Mouse (Mus musculus) midbrain, embryonic 13.5 days (tissue): ENCODE measurements at regions not wholly inside any gene's neighbourhood (a gene's known extent, or its start where the extent isn't known, plus 50 kb on each side); places are given as distances from the start of the nearest gene placed in this dataset.

ENCODE experiments used
- ATAC-seq: fragments of 200-750 bp; cut with Nextera tagmentation; 2 replicates; pipeline ENCODE4 v1.8.0; 2017; ENCODE audit warnings: mild to moderate bottlenecking, moderate TSS enrichment, moderate library complexity
- H3K27ac ChIP-seq: fragments of 300-500 bp; sonication (generic); 2 replicates; pipeline ENCODE4 v1.5.1; 2015; ENCODE audit warnings: inconsistent platforms, mild to moderate bottlenecking, moderate library complexity
- H3K27me3 ChIP-seq: fragments of 300-500 bp; sonication (generic); 2 replicates; pipeline ENCODE4 v1.6.1; 2015; ENCODE audit warnings: mild to moderate bottlenecking, inconsistent platforms
- H3K36me3 ChIP-seq: fragments of 300-500 bp; sonication (generic); 2 replicates; pipeline ENCODE4 v1.6.1; 2015; ENCODE audit warnings: mild to moderate bottlenecking, inconsistent platforms
- H3K4me1 ChIP-seq: fragments of 300-500 bp; sonication (generic); replicated peaks from 2 replicates; pipeline ENCODE4 v1.6.1; 2015; ENCODE audit warnings: inconsistent platforms
- H3K4me2 ChIP-seq: fragments of 300-500 bp; sonication (generic); replicated peaks from 2 replicates; pipeline ENCODE4 v1.6.1; 2015; ENCODE audit warnings: moderate library complexity, mild to moderate bottlenecking, inconsistent platforms
- H3K4me3 ChIP-seq: fragments of 300-500 bp; sonication (generic); replicated peaks from 2 replicates; pipeline ENCODE4 v1.5.1; 2015; ENCODE audit warnings: mild to moderate bottlenecking, inconsistent platforms
- H3K9ac ChIP-seq: fragments of 300-500 bp; sonication (generic); replicated peaks from 2 replicates; pipeline ENCODE4 v1.6.1; 2015; ENCODE audit warnings: mild to moderate bottlenecking, inconsistent platforms
- H3K9me3 ChIP-seq: fragments of 300-500 bp; sonication (generic); 2 replicates; pipeline ENCODE4 v1.6.1; 2016; ENCODE audit warnings: mild to moderate bottlenecking, inconsistent platforms
- WGBS: fragments of 180-500 bp; shearing (Covaris S2); methylation state at CpG from one replicate; pipeline ENCODE4 v1.1.7; 2015; 5-methylcytosine and 5-hydroxymethylcytosine counted together

DNA sequence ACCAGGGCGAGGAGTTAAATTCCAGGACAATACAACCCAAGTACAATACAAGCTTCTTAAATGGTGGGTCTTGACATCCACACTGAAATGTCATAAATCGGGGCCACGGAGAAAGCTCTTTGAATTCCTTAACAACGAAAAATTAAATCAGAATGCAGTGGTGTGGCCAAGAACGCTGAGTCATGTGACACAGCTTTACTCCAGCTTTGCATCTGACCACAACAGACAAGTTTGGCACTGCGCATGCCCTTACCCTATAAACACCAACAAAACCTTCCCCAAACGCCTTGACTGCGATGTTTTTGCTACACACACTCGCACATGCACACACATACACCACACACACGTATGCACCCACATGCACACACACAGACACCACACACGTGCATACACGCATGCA, 584.8 kb upstream of the Gm10131 start:
- no peaks in the 10 kb centered on the region for H3K4me1 ChIP-seq
- H3K27me3 ChIP-seq = no peaks in the 10 kb centered on the region
- no peak for ATAC-seq
- 88% methylated on average over 12 of the region's 12 CpGs for WGBS
- no peak overlapping the region for H3K4me3 ChIP-seq
- H3K4me2 ChIP-seq = no peak overlapping the region
- H3K36me3 ChIP-seq = no peaks in the 10 kb centered on the region
- H3K9ac ChIP-seq = no peak overlapping the region
- H3K9me3 ChIP-seq = no peaks in the 10 kb centered on the region
- no peak overlapping the region for H3K27ac ChIP-seq

DNA sequence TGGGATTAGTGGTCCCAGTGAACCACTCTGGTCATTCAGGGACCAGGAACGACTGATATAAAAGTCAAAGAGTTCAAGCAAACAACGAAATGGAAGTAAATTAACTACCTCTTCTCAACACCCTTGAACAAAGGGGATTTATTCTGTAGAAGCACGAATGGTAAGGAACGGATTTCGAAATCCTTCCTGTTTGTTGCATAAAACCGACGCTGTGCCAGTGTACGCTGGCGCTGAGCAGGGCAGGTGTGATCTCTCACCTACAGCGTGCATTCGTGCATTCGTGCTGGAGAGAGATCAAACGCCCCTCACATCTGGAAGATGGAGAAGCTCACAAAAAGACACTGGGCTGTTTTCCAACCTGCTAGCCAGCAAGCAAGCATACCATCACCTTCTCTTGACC, 581.1 kb upstream of the Gm10131 start:
- peaks cover 5% of the 10 kb centered on the region; the same call in 1 of the 2 replicates for H3K27me3 ChIP-seq
- WGBS = 70% methylated on average over 13 of the region's 13 CpGs

DNA sequence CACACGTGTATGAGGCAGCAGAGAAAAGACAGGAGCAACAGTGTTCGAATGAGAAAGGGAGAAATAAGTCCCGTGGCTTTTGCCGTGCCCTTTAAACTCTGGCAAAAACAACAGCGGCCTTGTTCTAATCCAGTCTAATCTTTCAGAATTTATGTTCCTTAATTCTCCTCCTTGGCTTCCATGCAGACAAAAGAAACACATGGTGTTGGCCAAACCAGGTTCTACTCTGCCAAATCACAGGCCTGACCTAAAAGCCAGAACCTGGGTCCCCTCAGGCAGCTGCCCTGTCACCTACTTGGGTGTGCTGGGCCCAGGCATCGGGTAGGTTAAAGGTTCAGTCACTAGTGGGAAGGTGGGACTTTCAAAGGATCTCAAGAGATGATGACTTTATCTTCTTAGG, 580.2 kb upstream of the Gm10131 start:
- H3K4me2 ChIP-seq = no peak overlapping the region
- H3K36me3 ChIP-seq = no peaks in the 10 kb centered on the region
- peaks cover 5% of the 10 kb centered on the region; the same call in 1 of the 2 replicates for H3K27me3 ChIP-seq
- no peak overlapping the region for H3K4me3 ChIP-seq
- H3K9ac ChIP-seq = no peak overlapping the region
- 84% methylated on average over 6 of the region's 6 CpGs for WGBS
- no peak overlapping the region for H3K27ac ChIP-seq
- H3K4me1 ChIP-seq = peaks cover 18% of the 10 kb centered on the region
- ATAC-seq = no peak
- no peaks in the 10 kb centered on the region for H3K9me3 ChIP-seq

More for the DNA sequence above, 581.1 kb upstream of the Gm10131 start:
- Histone ChIP-seq H3K4me3 (no peak overlapping the region), H3K9me3 (no peaks in the 10 kb centered on the region), H3K36me3 (no peaks in the 10 kb centered on the region), H3K4me2 (no peak overlapping the region), H3K27ac (no peak overlapping the region), H3K4me1 (peaks cover 18% of the 10 kb centered on the region), H3K9ac (no peak overlapping the region)
- no peak for ATAC-seq

DNA sequence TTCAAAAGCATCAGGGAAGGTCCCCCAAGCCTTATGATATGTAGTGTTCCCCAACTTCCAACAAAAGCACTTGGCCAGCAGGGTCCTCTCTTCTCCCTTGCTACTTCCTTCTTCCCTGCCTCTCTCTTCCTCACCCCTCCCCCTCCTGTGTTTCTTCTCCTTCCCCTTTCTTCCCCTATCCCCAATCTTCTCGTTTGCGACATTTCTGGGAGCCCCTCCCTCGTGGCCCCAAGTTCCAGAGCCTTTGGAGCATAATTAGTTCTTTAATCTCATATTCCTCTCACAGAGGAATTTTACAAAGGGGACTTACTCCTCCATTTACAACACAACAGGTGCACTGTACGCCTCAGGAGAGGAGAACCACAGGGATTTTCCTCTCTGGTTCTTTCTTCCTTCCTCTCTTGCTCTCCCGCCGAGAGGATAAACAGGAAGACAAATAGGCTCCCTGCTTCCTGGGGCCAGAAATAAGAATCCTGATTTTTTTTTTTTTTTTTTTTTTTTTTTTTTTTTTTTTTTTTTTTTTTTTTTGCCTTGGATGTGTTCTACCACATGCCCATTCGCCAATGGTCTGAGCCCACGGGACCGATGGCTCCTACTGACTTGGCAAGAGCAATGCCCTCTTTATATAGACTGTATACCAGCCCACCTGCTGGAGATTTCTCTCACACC, 578.4 kb upstream of the Gm10131 start:
- peaks cover 5% of the 10 kb centered on the region; the same call in 1 of the 2 replicates for H3K27me3 ChIP-seq
- H3K4me1 ChIP-seq = peaks cover 21% of the 10 kb centered on the region
- no peaks in the 10 kb centered on the region for H3K9me3 ChIP-seq
- no peaks in the 10 kb centered on the region for H3K36me3 ChIP-seq
- 0 out of 2 replicates have a peak overlapping the region, but pooled peaks have one; percentile 8 for H3K4me3 ChIP-seq
- no peak for ATAC-seq
- H3K9ac ChIP-seq = no peak overlapping the region
- 8% methylated on average over 9 of the region's 9 CpGs for WGBS
- H3K4me2 ChIP-seq = peak overlapping the region; percentile 29
- H3K27ac ChIP-seq = no peak overlapping the region

DNA sequence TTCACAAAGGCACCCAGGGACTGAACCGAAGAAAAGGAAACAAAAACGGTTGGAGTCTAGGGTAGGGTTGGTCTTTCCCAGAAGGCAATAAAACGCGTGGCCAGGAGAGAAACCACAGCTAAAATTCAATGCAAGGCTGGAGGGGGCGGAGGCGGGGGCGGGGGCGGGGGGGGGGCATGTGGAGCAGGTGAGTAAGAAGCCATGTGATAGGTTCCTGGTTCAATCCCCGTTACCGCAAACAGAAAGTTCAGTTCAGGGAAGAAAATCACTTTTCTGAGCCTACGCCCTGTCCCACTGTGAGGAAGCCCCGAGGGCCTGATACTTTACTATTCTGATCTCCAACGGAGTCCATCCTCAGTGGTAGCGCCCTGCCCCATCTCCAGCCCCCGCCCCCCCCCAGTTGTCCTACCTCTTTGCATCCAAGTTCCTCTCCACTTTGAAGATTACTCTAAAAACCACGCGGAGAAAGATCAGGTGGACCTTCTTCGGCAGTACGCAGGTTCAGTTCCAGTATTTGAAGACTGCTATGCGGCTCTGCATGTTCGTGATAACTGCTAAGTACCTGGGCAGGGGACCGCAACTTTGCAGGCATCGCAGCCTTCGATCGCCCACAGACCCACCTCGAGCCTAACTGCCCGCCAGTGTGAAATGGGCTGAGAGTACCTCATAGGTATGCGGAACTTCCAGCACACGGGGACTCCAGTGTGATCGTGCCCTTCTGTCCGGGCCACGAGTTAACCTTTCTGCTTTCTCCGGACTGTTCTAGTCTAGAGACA, 577.7 kb upstream of the Gm10131 start:
- H3K9me3 ChIP-seq = no peaks in the 10 kb centered on the region
- peak overlapping the region; percentile 29 for H3K4me2 ChIP-seq
- 10% methylated on average over 33 of the region's 33 CpGs for WGBS
- peaks cover 5% of the 10 kb centered on the region; the same call in 1 of the 2 replicates for H3K27me3 ChIP-seq
- H3K27ac ChIP-seq = no peak overlapping the region
- peak overlapping the region; percentile 8 for H3K4me3 ChIP-seq
- H3K9ac ChIP-seq = no peak overlapping the region
- peak; percentile 43 for ATAC-seq
- H3K4me1 ChIP-seq = peaks cover 28% of the 10 kb centered on the region
- H3K36me3 ChIP-seq = no peaks in the 10 kb centered on the region

DNA sequence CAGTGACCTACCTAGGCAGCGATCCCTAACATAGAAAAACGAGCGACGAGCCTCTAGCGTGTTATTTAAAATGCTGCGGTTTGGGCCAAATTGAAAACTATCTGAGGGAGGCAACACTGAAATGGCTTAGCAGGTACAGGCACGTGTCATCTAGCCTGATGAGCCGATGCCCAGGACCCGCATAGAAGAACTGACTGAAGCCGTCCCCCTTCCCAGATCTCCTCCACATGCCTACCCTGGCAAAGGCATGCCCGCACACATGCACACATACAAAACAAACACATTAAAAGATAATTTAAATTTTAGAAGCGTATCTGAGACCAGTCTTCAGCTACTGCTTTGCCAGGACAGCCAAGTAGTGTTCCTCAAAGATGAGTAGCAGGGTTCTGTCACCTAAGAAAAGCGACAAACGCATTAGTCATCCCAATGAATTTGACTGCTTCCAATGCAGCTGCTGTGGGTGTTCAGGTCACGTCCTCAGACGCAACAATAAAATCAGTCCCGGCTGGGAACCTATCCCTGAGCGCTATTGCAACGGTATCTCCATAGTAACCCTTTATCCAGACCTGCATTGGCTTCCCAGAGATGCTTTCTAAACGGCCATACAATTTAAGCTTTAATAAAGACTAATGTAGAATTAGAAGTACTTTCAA, 577.0 kb upstream of the Gm10131 start:
- WGBS = 52% methylated on average over 20 of the region's 20 CpGs
- peak; percentile 71 for ATAC-seq
- Histone ChIP-seq H3K9me3 (no peaks in the 10 kb centered on the region), H3K4me3 (no peak overlapping the region), H3K27ac (peak overlapping the region; percentile 39; the same call in 1 of the 2 replicates), H3K27me3 (peaks cover 5% of the 10 kb centered on the region; the same call in 1 of the 2 replicates), H3K4me1 (peaks cover 31% of the 10 kb centered on the region), H3K4me2 (peak overlapping the region; percentile 29), H3K36me3 (no peaks in the 10 kb centered on the region), H3K9ac (no peak overlapping the region)

DNA sequence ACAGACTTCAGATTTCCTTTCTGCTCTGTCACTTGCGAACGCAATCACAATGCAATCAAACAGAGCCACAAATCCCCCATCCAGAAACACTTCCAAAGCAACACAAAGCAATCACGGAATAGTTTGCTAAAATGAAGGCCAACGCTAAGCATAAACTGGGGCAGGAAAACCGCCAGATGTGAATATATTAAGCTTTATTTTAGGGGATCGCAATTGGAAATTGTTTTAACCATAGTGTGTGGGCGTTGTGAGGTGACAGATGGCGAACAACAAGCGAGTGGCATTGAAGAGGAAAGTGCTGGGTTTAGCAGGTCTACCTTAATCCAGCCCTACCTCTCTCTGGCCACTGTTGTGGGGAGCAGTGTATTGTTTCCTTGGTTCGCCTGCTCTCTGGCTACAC, 574.8 kb upstream of the Gm10131 start:
- no peak overlapping the region for H3K9ac ChIP-seq
- WGBS = 71% methylated on average over 10 of the region's 10 CpGs

DNA sequence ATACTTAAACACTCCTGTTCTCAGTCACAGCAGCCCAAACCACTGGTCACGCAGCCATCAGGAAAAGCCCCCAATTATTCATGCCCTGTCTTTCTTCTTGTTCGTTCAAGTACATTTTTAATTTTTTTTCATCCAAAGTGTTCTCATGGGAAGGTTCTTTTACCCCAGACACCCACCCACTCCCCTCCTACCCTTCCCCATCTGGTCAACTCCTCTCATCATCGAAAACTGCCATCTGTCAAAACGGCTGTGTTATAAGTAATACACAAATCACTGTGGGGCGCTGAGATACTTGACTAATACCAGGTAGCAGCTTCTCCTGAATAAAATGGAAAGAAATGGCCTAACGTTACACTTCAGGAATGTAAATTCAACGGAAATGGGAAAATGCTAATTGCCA, 573.1 kb upstream of the Gm10131 start:
- Histone ChIP-seq H3K4me3 (no peak overlapping the region), H3K36me3 (no peaks in the 10 kb centered on the region), H3K4me1 (peaks cover 36% of the 10 kb centered on the region), H3K9ac (no peak overlapping the region), H3K9me3 (no peaks in the 10 kb centered on the region), H3K27ac (0 out of 2 replicates have a peak overlapping the region, but pooled peaks have one; percentile 22), H3K4me2 (no peak overlapping the region), H3K27me3 (0 out of 2 replicates have a peak, but pooled peaks cover 7% of the 10 kb centered on the region)
- no peak for ATAC-seq
- WGBS = 55% methylated on average over 7 of the region's 7 CpGs

More for the DNA sequence above, 574.8 kb upstream of the Gm10131 start:
- H3K9me3 ChIP-seq = no peaks in the 10 kb centered on the region
- ATAC-seq = no peak
- peaks cover 31% of the 10 kb centered on the region for H3K4me1 ChIP-seq
- no peak overlapping the region for H3K4me3 ChIP-seq
- no peak overlapping the region for H3K4me2 ChIP-seq
- no peak overlapping the region for H3K27ac ChIP-seq
- no peaks in the 10 kb centered on the region for H3K36me3 ChIP-seq
- peaks cover 7% of the 10 kb centered on the region; the same call in 1 of the 2 replicates for H3K27me3 ChIP-seq

DNA sequence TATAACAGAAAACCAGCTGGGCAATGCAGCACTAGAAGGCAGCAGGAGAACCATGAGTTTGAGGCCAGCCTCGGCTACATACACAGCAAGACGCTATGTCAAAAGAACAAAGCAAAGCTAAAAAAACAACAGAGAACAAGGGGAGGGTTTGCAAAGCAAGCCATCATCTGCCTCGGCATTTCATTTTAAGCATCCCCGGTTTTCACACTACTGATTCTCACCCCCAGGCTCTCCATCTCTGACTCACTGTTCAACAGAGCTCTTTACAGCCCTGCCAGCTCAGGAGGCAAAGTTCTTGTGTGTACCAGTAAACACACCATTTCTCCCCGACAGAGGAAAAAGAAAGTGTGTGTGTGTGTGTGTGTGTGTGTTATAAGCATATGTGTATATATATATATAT, 571.6 kb upstream of the Gm10131 start:
- Histone ChIP-seq H3K4me3 (no peak overlapping the region), H3K4me2 (no peak overlapping the region), H3K4me1 (peaks cover 21% of the 10 kb centered on the region), H3K9me3 (no peaks in the 10 kb centered on the region), H3K27ac (no peak overlapping the region), H3K9ac (no peak overlapping the region), H3K36me3 (no peaks in the 10 kb centered on the region), H3K27me3 (peaks cover 11% of the 10 kb centered on the region; the same call in 1 of the 2 replicates)
- WGBS = 80% methylated on average over 5 of the region's 5 CpGs
- ATAC-seq = no peak

DNA sequence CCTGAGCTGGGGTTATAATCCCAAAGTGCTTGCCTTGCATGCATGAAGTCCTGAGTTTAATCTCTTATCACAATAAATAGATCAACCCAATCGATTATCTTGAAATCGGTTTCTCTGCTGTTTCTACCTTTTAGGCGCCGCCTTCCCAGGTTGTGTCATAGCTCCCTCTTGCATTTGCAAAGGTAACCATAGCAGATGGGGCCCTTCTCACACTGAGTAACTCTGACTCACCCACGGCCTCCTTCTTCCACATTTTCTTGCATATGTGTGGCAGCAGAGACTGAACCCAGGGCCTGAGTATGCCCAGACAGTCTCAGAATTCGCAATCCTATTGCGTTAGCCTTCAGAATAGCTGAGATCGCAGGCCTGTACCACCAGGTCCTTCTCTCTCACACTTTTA, 570.7 kb upstream of the Gm10131 start:
- Histone ChIP-seq H3K36me3 (no peaks in the 10 kb centered on the region), H3K27me3 (peaks cover 13% of the 10 kb centered on the region; the same call in 1 of the 2 replicates), H3K9me3 (no peaks in the 10 kb centered on the region), H3K4me1 (peaks cover 21% of the 10 kb centered on the region), H3K4me3 (no peak overlapping the region), H3K27ac (no peak overlapping the region), H3K9ac (no peak overlapping the region), H3K4me2 (no peak overlapping the region)
- WGBS = 96% methylated on average over 8 of the region's 8 CpGs
- no peak for ATAC-seq

DNA sequence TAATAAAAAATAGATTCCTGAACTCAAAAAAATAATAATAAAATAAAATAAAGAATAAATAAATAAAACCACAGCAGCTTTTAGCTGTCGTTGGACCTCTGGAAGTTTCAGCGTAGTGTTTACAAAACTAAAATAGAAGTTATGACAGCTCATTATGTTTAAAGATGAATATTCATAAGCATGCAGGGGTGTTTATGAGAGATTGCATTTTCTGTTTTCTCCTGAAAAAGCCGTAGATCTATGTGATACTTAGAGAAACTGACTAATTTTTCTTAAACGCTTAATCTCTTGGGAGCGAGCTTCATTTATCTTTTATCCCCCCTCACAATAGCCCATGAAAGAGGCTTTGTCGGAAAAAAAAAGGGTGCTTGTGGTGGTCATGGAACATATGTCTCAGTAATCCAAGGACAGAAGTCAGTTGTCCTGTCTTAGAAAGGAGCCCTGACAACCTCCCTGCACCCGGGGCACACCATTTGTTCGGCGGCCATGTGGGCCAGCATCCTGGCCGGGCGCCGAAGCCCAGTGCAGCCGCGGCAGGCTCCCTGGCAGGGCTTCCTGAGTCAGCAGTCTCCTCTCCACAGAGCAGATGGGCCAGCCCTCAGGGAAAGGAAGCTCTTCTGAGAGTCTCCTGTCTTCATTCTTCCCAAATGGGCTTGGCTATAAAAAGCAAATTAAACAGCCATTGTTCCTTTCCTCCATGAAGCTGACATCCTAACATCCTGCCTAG, 568.2 kb upstream of the Gm10131 start:
- H3K27ac ChIP-seq = peak overlapping the region; percentile 30
- ATAC-seq = peak; percentile 94
- no peaks in the 10 kb centered on the region for H3K9me3 ChIP-seq
- 0 out of 2 replicates have a peak overlapping the region, but pooled peaks have one; percentile 4 for H3K9ac ChIP-seq
- no peaks in the 10 kb centered on the region for H3K36me3 ChIP-seq
- H3K4me2 ChIP-seq = peak overlapping the region; percentile 11
- peaks cover 13% of the 10 kb centered on the region; the same call in 1 of the 2 replicates for H3K27me3 ChIP-seq
- no peak overlapping the region for H3K4me3 ChIP-seq
- peaks cover 16% of the 10 kb centered on the region for H3K4me1 ChIP-seq
- 14% methylated on average over 14 of the region's 14 CpGs for WGBS
